Mouse (Mus musculus): Measurements from ENCODE around the gene Rnf126. TPM values are rescaled to one million over a fixed set of nuclear protein-coding genes. Genes with fewer than 3 reads are reported as not detected.

The Rnf126 gene
- polyA plus RNA-seq (2017; shearing (Covaris generic)) = 47.0 TPM

DNA sequence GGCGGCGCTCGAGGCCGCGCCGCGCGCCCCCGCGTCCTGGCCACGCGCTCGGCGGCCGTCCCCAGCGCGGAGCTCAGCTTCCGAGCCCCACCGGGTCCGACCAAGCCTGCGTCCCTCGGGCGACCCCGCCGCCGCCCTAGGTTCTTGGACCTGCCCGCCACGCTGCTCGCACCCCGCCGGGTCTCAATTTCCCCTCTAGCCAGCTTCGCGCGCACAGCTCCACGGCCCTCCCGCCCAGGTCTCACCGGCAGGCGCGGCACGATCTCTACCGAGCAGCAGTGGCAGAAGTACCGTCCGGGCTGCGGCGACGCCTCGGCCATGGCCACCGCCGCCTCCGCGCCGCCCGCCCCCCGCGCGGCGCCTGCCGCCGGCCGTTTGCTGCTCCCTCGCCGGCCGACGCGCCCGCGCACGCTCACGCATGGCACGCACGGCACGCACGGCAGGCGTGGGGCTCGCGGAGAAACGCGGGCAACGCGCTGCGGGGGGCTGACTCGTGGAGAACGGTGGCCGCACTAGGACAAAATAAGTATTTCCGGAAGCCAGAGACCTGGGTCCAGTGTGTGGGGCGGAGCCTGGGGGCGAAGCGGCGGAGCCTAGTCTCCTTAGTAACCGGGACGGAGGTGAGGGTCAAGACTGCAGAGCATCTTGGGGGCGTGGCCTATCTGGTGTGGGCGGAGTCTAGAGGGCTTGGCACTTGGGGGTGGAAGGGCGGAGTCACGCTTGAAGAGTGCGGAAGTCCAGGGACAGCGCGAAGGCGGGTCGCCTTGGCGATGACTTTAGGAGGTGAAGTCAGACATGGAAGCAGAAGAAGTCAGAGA, at the start of gene Rnf126:
Gene Rnf126 (minus strand): TSS at position 445 of the 818 bp plus-strand sequence.

DNA sequence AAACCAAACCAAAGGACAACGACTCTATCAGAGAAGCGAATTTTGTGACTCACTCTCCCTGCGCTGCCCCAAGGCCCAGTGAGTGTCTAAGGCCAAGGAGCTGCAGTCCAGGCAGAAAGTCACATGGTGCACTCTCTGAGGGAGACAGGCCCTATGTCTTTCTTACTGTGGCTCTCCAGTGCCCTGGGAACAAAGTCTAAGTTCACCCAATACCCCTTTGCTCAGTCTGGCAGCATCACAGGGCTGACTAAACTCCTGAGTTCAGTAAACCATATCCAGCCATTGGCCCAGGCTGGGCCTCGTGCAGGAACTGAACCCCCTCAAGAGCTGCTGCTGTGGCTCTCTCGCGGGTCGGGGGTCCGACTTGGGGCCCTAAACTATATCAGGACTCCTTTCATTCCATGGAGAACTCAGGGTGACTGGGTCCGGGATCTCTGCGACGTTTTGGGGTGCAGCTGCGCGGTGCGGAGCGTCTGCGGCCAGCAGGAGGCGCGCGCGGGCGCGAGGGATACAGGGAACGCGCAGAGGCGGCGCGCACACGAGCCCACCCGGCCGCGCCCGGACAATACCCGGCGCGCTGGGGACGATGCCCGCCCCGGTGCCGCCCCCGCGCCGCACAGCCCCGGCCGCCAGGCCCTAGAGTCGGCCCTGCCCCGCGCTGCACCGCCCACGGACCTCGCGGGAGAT, 26.4 kb upstream of the Rnf126 start, which contains the start of gene Palm:
Gene Palm (plus strand): TSS at position 522 of the 687 bp plus-strand sequence.

DNA sequence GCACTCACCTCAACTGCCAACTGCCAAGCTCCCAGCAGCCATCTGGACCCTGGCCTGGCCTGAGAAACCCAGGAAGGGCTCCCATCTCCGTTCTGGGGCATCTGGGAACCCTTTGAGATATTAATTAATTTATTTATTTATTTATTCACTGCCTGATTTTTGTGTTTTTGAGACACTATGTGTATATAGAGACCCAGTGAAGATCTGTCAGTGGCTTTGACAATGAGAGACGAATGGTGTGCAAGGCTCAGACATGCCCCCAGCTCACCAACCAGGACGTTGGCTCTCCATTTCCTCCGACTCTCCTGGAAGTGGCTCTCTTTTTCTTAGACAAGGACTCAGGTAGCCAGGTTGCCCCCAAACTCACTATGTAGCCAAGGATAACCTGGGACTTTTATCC, 24.1 kb upstream of the Rnf126 start, which contains the start of gene Prss57:
Gene Prss57 (minus strand): TSS at position 101 of the 400 bp plus-strand sequence.

DNA sequence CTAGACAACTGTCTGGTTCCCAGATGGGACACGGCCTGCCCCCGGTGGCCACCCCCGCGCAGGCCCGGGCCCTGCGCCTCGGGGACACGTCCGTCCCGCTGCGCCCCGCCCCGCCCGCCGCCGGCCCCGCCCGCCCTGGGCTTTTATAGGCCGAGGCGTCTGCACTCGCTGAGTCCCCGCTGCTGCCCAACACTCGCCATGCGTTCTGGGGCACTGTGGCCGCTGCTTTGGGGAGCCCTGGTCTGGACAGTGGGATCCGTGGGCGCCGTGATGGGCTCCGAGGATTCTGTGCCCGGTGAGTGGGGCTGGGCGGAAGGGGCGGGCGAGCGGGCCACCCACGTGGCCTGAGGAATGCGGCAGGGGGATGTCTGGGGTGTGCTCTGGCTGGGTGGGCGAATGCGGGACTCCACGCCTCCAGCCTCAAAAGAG, 10.4 kb upstream of the Rnf126 start, which contains the start of gene Fstl3:
Gene Fstl3 (plus strand): TSS at position 170 of the 429 bp plus-strand sequence.

DNA sequence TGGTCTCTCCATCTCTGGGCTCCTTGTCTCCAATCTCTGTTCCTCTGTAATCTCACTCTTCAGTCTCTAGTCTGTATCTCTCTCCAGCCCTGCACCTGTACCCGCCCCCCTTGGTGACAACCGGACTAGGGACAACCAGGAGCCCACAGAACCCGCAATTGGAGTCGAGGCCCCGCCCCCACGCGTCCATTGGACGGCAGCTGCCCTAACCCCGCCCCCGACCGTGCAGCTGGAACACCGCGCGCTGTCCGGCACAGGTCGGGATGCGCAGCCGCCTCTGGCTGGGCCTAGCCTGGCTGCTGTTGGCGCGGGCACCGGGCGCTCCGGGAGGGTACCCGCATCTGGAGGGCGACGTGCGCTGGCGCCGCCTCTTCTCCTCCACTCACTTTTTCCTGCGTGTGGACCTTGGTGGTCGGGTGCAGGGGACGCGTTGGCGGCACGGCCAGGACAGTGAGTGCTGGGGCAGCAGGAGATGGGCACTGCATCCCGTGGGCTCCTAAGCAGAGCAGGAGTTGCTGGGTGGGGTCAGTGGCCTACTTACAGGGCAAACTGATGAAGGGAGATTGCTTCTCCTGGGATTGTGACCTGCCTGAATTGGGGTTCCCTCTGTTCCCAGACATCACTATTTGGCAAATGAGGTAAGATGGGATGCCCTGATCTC, 11.8 kb downstream of the Rnf126 start, which contains the start of gene Fgf22:
Gene Fgf22 (plus strand): TSS at position 221 of the 661 bp plus-strand sequence.

DNA sequence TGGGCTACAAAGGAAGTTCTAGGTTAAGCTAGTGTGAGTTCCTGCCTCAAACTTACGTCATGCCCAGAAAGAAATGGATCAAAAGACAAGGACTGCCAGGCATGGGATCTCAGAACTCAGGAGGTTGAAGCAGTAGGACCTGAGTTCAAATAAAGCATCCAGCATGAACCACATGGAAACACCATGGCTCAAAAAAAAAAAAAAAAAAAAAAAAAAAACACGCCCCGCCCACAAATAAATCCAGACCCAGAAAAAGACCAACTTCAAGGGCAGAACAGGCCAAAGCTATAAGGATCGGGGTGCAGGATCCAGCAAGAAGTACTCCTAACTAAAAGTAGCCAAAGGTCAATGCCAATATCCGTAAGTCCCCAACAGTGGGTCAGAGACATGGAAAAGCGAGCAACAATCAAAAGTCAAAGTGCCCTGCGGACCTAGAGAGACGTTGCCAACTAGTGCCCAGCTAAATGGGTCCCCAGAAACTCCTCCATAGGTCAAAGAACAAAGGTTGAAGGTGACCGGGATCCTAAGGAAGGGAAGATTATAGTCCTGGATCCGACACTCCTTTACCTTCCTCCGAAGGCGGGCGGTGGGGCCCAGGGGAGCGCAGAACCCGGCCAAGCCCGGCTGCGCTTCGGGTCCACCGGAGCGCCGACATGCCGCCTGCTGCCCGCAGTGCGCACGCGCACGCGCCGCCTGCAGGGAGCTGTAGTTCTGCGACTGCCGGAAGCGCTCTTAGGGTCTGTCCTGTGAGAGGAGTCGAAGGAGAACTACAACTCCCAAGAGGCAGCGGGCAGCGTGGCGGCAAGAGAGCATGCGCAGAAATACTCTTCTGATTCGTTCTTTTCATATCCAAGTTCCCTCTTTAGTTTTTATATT, 20.6 kb downstream of the Rnf126 start, which contains the start of gene Polrmt:
Gene Polrmt (minus strand): TSS at position 684 of the 876 bp plus-strand sequence.

DNA sequence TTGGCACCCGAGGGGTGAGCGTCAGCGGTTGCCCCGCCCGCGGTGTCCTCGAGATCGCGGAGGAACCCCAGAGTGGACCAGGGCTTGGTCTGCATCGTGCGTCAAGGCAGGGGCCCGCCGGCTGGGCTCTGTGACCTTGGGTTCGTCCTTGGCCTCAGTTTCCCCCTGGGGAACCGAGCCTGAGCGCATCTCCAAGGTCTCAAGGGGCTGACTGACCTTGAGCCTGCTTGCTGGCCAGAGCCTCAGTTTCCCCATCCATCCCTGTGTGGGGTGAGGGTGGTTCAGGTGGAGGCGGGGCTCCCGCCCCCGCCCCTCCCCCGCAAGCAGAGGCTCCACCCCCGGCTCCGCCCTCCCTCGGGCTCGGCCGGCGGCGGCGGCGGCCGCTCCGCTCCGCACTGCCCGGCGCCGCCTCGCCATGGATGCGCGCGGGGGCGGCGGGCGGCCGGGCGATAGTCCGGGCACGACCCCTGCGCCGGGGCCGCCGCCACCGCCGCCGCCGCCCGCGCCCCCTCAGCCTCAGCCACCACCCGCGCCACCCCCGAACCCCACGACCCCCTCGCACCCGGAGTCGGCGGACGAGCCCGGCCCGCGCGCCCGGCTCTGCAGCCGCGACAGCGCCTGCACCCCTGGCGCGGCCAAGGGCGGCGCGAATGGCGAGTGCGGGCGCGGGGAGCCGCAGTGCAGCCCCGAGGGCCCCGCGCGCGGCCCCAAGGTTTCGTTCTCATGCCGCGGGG, 50.3 kb downstream of the Rnf126 start, which contains the start of gene Hcn2:
Gene Hcn2 (plus strand): TSS at position 381 of the 734 bp plus-strand sequence.

Other genes starting within 250 kb of the Rnf126 start
- gene Plpp2, start 233.2 kb downstream of the Rnf126 start, polyA plus RNA-seq (2017; shearing (Covaris generic)) = 1.7 TPM
- gene Mier2, start 211.8 kb downstream of the Rnf126 start, polyA plus RNA-seq (2017; shearing (Covaris generic)) = 49.2 TPM
- not detected for gene Theg, start 179.6 kb downstream of the Rnf126 start, polyA plus RNA-seq (2017; shearing (Covaris generic))
- not detected for gene C2cd4c, start 152.9 kb downstream of the Rnf126 start, polyA plus RNA-seq (2017; shearing (Covaris generic))
- gene Shc2, start 129.0 kb downstream of the Rnf126 start, polyA plus RNA-seq (2017; shearing (Covaris generic)) = not detected
- gene Odf3l2, start 121.2 kb downstream of the Rnf126 start, polyA plus RNA-seq (2017; shearing (Covaris generic)) = not detected
- gene Madcam1, start 102.4 kb downstream of the Rnf126 start, polyA plus RNA-seq (2017; shearing (Covaris generic)) = not detected
- gene Tpgs1, start 97.6 kb downstream of the Rnf126 start, polyA plus RNA-seq (2017; shearing (Covaris generic)) = 24.0 TPM
- gene Cdc34, start 84.8 kb downstream of the Rnf126 start, polyA plus RNA-seq (2017; shearing (Covaris generic)) = 83.3 TPM
- 2.7 TPM for gene Gzmm, start 77.9 kb downstream of the Rnf126 start, polyA plus RNA-seq (2017; shearing (Covaris generic))
- gene Bsg, start 62.5 kb downstream of the Rnf126 start, polyA plus RNA-seq (2017; shearing (Covaris generic)) = 178 TPM
- 0.12 TPM for gene Hcn2, start 50.3 kb downstream of the Rnf126 start, polyA plus RNA-seq (2017; shearing (Covaris generic))
- 33.4 TPM for gene Polrmt, start 20.4 kb downstream of the Rnf126 start, polyA plus RNA-seq (2017; shearing (Covaris generic))
- gene Fgf22, start 11.9 kb downstream of the Rnf126 start, polyA plus RNA-seq (2017; shearing (Covaris generic)) = not detected
- 0.31 TPM for gene Fstl3, start 10.3 kb upstream of the Rnf126 start, polyA plus RNA-seq (2017; shearing (Covaris generic))
- not detected for gene Prss57, start 24.0 kb upstream of the Rnf126 start, polyA plus RNA-seq (2017; shearing (Covaris generic))
- 3.5 TPM for gene Palm, start 26.6 kb upstream of the Rnf126 start, polyA plus RNA-seq (2017; shearing (Covaris generic))
- not detected for gene Misp, start 54.0 kb upstream of the Rnf126 start, polyA plus RNA-seq (2017; shearing (Covaris generic))
- gene Ptbp1, start 87.5 kb upstream of the Rnf126 start, polyA plus RNA-seq (2017; shearing (Covaris generic)) = 555 TPM
- gene Prtn3, start 107.5 kb upstream of the Rnf126 start, polyA plus RNA-seq (2017; shearing (Covaris generic)) = not detected
- gene Plppr3, start 107.7 kb upstream of the Rnf126 start, polyA plus RNA-seq (2017; shearing (Covaris generic)) = 11.3 TPM
- not detected for gene Elane, start 119.3 kb upstream of the Rnf126 start, polyA plus RNA-seq (2017; shearing (Covaris generic))
- not detected for gene Cfd, start 123.9 kb upstream of the Rnf126 start, polyA plus RNA-seq (2017; shearing (Covaris generic))
- gene Med16, start 142.0 kb upstream of the Rnf126 start, polyA plus RNA-seq (2017; shearing (Covaris generic)) = 31.9 TPM
- gene Gm26602, start 143.9 kb upstream of the Rnf126 start, polyA plus RNA-seq (2017; shearing (Covaris generic)) = 11.6 TPM
- 0.26 TPM for gene Kiss1r, start 150.0 kb upstream of the Rnf126 start, polyA plus RNA-seq (2017; shearing (Covaris generic))
- gene R3hdm4, start 154.3 kb upstream of the Rnf126 start, polyA plus RNA-seq (2017; shearing (Covaris generic)) = 113 TPM
- gene Arid3a, start 160.1 kb upstream of the Rnf126 start, polyA plus RNA-seq (2017; shearing (Covaris generic)) = 10.6 TPM
- 55.5 TPM for gene Wdr18, start 193.2 kb upstream of the Rnf126 start, polyA plus RNA-seq (2017; shearing (Covaris generic))
- not detected for gene Grin3b, start 203.8 kb upstream of the Rnf126 start, polyA plus RNA-seq (2017; shearing (Covaris generic))
- gene Tmem259, start 217.4 kb upstream of the Rnf126 start, polyA plus RNA-seq (2017; shearing (Covaris generic)) = 28.1 TPM
- gene Cnn2, start 221.6 kb upstream of the Rnf126 start, polyA plus RNA-seq (2017; shearing (Covaris generic)) = 501 TPM
- gene Abca7, start 229.5 kb upstream of the Rnf126 start, polyA plus RNA-seq (2017; shearing (Covaris generic)) = 52.9 TPM
- gene Arhgap45, start 249.7 kb upstream of the Rnf126 start, polyA plus RNA-seq (2017; shearing (Covaris generic)) = 733 TPM